Mouse (Mus musculus): ENCODE data around the gene Jam2. TPM values are rescaled to one million over a fixed set of nuclear protein-coding genes. Genes with fewer than 3 reads are reported as not detected.

Gene Jam2
- polyA plus RNA-seq, 1 experiment from 2014 or later: 6.3 TPM

DNA sequence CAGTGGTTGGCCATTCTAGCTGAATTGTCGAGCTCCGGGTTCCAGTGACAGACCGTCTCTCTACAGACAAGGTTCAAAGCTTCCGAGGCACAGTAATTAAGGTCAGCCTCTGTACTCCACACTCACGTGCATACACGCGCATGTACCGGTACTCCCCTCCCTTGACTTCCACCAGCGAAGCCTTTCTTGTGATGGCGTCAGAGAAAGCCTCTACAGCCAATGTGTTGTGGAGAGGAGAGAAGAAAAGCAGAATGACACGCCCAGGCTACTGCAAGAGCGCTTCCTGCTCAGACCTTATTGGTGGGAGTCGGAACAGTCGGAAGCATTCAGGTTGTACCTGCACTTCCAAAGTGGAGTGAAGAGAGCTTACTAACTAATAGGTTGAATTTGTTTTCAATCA is 19.5 kb downstream of the Jam2 start:
- no peaks in the 10 kb centered on the region for H3K36me3 ChIP-seq (ENCODE audit: control insufficient read depth, insufficient read depth, low read length)
- H3K9me3 ChIP-seq (ENCODE audit: control insufficient read depth, low read length): no peaks in the 10 kb centered on the region
- DNase-seq (ENCODE audit: low spot score) (no peak), ATAC-seq (ENCODE audit: low FRiP score, low TSS enrichment) (no peak)
- H3K4me3 ChIP-seq (ENCODE audit: low read depth, low read length): no peak overlapping the region
- no peaks in the 10 kb centered on the region for H3K4me1 ChIP-seq (replicated peaks; ENCODE audit: control insufficient read depth, insufficient read depth)
- H3K4me2 ChIP-seq (replicated peaks; ENCODE audit: low read depth): no peak overlapping the region
- no peak overlapping the region for H3K9ac ChIP-seq (ENCODE audit: low read length)
- TF ChIP-seq EP300 (optimal IDR thresholded peaks at IDR 0.05) (no peak), CTCF (IDR thresholded peaks at IDR 0.05; ENCODE audit: low read depth) (no peak)
- no peak overlapping the region for H3K27ac ChIP-seq (replicated peaks)
- WGBS: 86% methylated on average over 14 of the region's 14 CpGs
- H3K27me3 ChIP-seq (ENCODE audit: control insufficient read depth, insufficient read depth, low read length): no peaks in the 10 kb centered on the region

DNA sequence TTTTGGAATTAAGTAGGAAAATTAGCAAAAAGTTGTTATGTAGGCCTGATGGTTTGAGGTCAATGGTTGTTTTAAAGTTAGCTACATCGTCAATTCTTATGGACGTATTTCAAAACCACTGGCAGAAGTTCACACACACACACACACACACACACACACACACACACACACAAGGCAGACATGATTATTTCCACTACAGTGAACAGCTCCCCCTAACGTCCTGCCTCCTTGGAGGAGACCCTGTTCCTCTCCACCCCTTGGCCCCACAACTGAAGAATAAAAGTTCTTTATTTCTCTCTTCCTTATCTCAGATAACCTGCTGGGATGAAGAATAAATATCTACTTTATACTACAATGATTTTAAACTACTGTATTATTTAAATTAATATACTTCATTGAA is 21.4 kb downstream of the Jam2 start:
- DNase-seq (ENCODE audit: low spot score) (no peak), ATAC-seq (ENCODE audit: low FRiP score, low TSS enrichment) (no peak)
- peak; percentile 38 for TF ChIP-seq CTCF (IDR thresholded peaks at IDR 0.05; ENCODE audit: low read depth)
- no peak for TF ChIP-seq EP300 (optimal IDR thresholded peaks at IDR 0.05)

DNA sequence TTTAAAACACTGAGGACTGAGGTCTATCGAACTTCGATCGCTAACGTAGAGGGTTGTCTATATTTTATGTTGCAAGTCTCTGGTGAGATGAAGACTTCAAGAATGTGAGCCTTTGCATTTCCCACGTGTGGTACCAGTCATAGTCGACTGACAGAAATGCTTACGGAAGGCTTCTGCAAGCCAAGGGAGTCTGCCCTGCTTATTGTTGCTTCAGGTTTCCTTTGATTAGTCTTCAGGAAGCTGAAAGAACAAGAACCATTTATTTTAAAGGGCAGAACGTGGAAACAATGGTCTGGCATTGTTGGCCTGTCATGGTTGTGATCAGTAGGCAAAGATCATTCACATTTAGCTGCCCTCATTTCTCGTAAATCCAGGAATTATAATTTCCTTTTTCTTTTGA is 22.8 kb downstream of the Jam2 start:
- no peaks in the 10 kb centered on the region for H3K36me3 ChIP-seq (ENCODE audit: control insufficient read depth, insufficient read depth, low read length)
- ATAC-seq (ENCODE audit: low FRiP score, low TSS enrichment): no peak
- H3K4me1 ChIP-seq (replicated peaks; ENCODE audit: control insufficient read depth, insufficient read depth): no peaks in the 10 kb centered on the region
- WGBS: 78% methylated on average over 9 of the region's 9 CpGs
- no peaks in the 10 kb centered on the region for H3K9me3 ChIP-seq (ENCODE audit: control insufficient read depth, low read length)
- no peak overlapping the region for H3K9ac ChIP-seq (ENCODE audit: low read length)
- TF ChIP-seq EP300 (optimal IDR thresholded peaks at IDR 0.05) (no peak), CTCF (IDR thresholded peaks at IDR 0.05; ENCODE audit: low read depth) (no peak)
- no peak overlapping the region for H3K4me3 ChIP-seq (ENCODE audit: low read depth, low read length)
- no peak overlapping the region for H3K4me2 ChIP-seq (replicated peaks; ENCODE audit: low read depth)
- no peak for DNase-seq (ENCODE audit: low spot score)
- no peaks in the 10 kb centered on the region for H3K27me3 ChIP-seq (ENCODE audit: control insufficient read depth, insufficient read depth, low read length)
- H3K27ac ChIP-seq (replicated peaks): no peak overlapping the region

More for the DNA sequence above, 21.4 kb downstream of the Jam2 start:
- H3K27ac ChIP-seq (replicated peaks): no peak overlapping the region
- no peaks in the 10 kb centered on the region for H3K9me3 ChIP-seq (ENCODE audit: control insufficient read depth, low read length)
- no peak overlapping the region for H3K9ac ChIP-seq (ENCODE audit: low read length)
- WGBS: 47% methylated on average over 3 of the region's 3 CpGs
- H3K4me1 ChIP-seq (replicated peaks; ENCODE audit: control insufficient read depth, insufficient read depth): no peaks in the 10 kb centered on the region
- no peak overlapping the region for H3K4me3 ChIP-seq (ENCODE audit: low read depth, low read length)
- H3K4me2 ChIP-seq (replicated peaks; ENCODE audit: low read depth): no peak overlapping the region
- no peaks in the 10 kb centered on the region for H3K27me3 ChIP-seq (ENCODE audit: control insufficient read depth, insufficient read depth, low read length)
- no peaks in the 10 kb centered on the region for H3K36me3 ChIP-seq (ENCODE audit: control insufficient read depth, insufficient read depth, low read length)

DNA sequence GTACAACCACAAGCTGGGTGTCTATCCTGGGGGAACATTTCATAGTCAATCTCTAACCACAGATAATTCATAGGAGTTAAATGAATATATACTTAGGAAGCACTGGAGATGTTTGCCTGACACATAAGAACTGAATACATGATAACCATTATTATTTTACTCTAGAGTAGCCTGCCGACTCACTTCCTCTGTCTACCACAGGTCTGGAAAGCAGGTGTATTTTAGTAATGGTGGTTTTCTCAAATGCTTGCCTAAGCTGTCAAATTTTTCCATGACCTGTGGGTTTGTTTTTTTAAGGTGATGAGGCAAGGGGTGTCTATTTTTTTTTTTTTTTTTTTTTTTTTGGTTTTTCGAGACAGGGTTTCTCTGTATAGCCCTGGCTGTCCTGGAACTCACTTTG is 26.1 kb downstream of the Jam2 start:
- H3K9ac ChIP-seq (ENCODE audit: low read length): no peak overlapping the region
- WGBS: 97% methylated on average over 1 of the region's 2 CpGs
- no peak for ATAC-seq (ENCODE audit: low FRiP score, low TSS enrichment)
- TF ChIP-seq EP300 (optimal IDR thresholded peaks at IDR 0.05) (no peak), CTCF (IDR thresholded peaks at IDR 0.05; ENCODE audit: low read depth) (no peak)
- no peak for DNase-seq (ENCODE audit: low spot score)
- H3K9me3 ChIP-seq (ENCODE audit: control insufficient read depth, low read length): no peaks in the 10 kb centered on the region
- H3K4me3 ChIP-seq (ENCODE audit: low read depth, low read length): no peak overlapping the region
- H3K36me3 ChIP-seq (ENCODE audit: control insufficient read depth, insufficient read depth, low read length): no peaks in the 10 kb centered on the region
- no peaks in the 10 kb centered on the region for H3K27me3 ChIP-seq (ENCODE audit: control insufficient read depth, insufficient read depth, low read length)
- no peak overlapping the region for H3K27ac ChIP-seq (replicated peaks)
- no peaks in the 10 kb centered on the region for H3K4me1 ChIP-seq (replicated peaks; ENCODE audit: control insufficient read depth, insufficient read depth)
- H3K4me2 ChIP-seq (replicated peaks; ENCODE audit: low read depth): no peak overlapping the region

DNA sequence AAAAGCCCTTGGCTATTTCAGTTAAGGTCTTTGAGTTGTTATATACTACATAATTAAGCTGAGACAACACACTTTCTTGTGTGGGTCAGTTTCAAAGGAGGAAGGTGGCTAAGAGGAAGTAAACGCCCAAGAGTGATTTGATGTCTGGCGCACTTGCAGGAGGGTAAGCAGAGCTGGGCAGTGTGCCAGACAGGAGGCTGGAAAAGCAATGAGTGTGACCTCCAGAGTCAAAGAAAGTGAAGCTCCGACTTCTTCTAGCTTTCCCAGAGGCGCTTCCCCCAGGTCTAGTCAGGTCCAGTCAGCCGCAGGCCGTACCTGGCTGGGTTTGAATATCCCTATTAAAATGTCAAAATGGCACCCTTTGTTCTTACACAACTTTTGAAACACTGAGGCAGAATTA is 28.3 kb downstream of the Jam2 start:
- Histone ChIP-seq H3K27me3 (ENCODE audit: control insufficient read depth, insufficient read depth, low read length) (no peaks in the 10 kb centered on the region), H3K27ac (replicated peaks) (no peak overlapping the region; the same call in 1 of the 2 replicates), H3K9ac (ENCODE audit: low read length) (no peak overlapping the region), H3K36me3 (ENCODE audit: control insufficient read depth, insufficient read depth, low read length) (no peaks in the 10 kb centered on the region), H3K4me2 (replicated peaks; ENCODE audit: low read depth) (no peak overlapping the region), H3K4me3 (ENCODE audit: low read depth, low read length) (no peak overlapping the region), H3K4me1 (replicated peaks; ENCODE audit: control insufficient read depth, insufficient read depth) (no peaks in the 10 kb centered on the region), H3K9me3 (ENCODE audit: control insufficient read depth, low read length) (no peaks in the 10 kb centered on the region)
- WGBS: 44% methylated on average over 6 of the region's 6 CpGs
- TF ChIP-seq CTCF (IDR thresholded peaks at IDR 0.05; ENCODE audit: low read depth) (no peak), EP300 (optimal IDR thresholded peaks at IDR 0.05) (no peak)
- DNase-seq (ENCODE audit: low spot score) (peak; percentile 64), ATAC-seq (ENCODE audit: low FRiP score, low TSS enrichment) (0 out of 2 replicates have a peak, but pooled peaks have one; percentile 51)

DNA sequence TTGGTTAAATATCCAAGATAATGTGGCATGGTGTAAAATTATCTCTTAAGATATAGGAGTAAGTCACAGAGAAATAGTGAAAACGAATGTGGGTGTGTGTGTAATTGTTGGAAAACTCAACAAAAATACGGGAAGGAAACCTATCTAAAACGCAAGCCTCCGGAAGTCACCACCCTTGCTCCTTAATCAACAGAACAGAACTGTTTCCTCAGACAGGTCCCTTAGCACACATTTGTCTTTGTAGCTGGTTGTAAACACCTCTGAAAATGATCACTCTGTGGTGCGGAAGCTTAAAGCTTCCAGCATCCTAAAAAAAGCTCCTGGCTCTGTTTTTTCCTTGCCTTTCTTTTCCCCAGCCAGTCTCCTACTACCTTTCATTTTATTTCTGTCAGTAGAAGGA is 30.9 kb downstream of the Jam2 start:
- Histone ChIP-seq H3K9me3 (ENCODE audit: control insufficient read depth, low read length) (no peaks in the 10 kb centered on the region), H3K4me3 (ENCODE audit: low read depth, low read length) (no peak overlapping the region), H3K4me1 (replicated peaks; ENCODE audit: control insufficient read depth, insufficient read depth) (no peaks in the 10 kb centered on the region), H3K4me2 (replicated peaks; ENCODE audit: low read depth) (no peak overlapping the region), H3K36me3 (ENCODE audit: control insufficient read depth, insufficient read depth, low read length) (no peaks in the 10 kb centered on the region), H3K27me3 (ENCODE audit: control insufficient read depth, insufficient read depth, low read length) (no peaks in the 10 kb centered on the region), H3K9ac (ENCODE audit: low read length) (no peak overlapping the region), H3K27ac (replicated peaks) (no peak overlapping the region)
- no peak for TF ChIP-seq CTCF (IDR thresholded peaks at IDR 0.05; ENCODE audit: low read depth)
- TF ChIP-seq EP300 (optimal IDR thresholded peaks at IDR 0.05): no peak
- no peak for ATAC-seq (ENCODE audit: low FRiP score, low TSS enrichment)
- no peak for DNase-seq (ENCODE audit: low spot score)
- 67% methylated on average over 5 of the region's 5 CpGs for WGBS
